Mouse (Mus musculus): Measurements from ENCODE around the gene Olfr414. TPM values are rescaled to one million over a fixed set of nuclear protein-coding genes. Genes with fewer than 3 reads are reported as not detected.

Gene Olfr414
- polyA plus RNA-seq, 1 experiment from 2014 or later, result not detected

Other genes starting within 250 kb of the Olfr414 start
- gene Olfr419, start 172.0 kb upstream of the Olfr414 start, polyA plus RNA-seq (2016; fragmentation: Nextera tagmentation; extraction: Ambion mirVana), result not detected in 2 replicates
- not detected in 2 replicates for gene Mptx1, start 93.5 kb upstream of the Olfr414 start, polyA plus RNA-seq (2016; fragmentation: Nextera tagmentation; extraction: Ambion mirVana)
- not detected in 2 replicates for gene Olfr417, start 58.9 kb upstream of the Olfr414 start, polyA plus RNA-seq (2016; fragmentation: Nextera tagmentation; extraction: Ambion mirVana)
- gene Olfr248, start 33.0 kb upstream of the Olfr414 start, polyA plus RNA-seq (2016; fragmentation: Nextera tagmentation; extraction: Ambion mirVana), result not detected in 2 replicates
- not detected in 2 replicates for gene Olfr220, start 18.0 kb downstream of the Olfr414 start, polyA plus RNA-seq (2016; fragmentation: Nextera tagmentation; extraction: Ambion mirVana)
- gene Fmn2, start 77.8 kb downstream of the Olfr414 start, polyA plus RNA-seq (2016; fragmentation: Nextera tagmentation; extraction: Ambion mirVana), result 6.1 and 8.0 TPM in 2 replicates

Data from hindbrain, embryonic 10.5 days (tissue).